Mouse (Mus musculus) frontal cortex, adult (tissue): Measurements from ENCODE around the gene Lsm3.
"Not testable (repeated sequence)": the region's sequence is repeated elsewhere in the genome, so short reads cannot be mapped to it uniquely, and the experiment has no call there.

Experiments used
- ATAC-seq: cut with Nextera tagmentation; 2 replicates; pipeline ENCODE4 v1.9.2; 2017; ENCODE audit warnings: mild to moderate bottlenecking, moderate library complexity, mixed read lengths; ENCODE audit not compliant: low TSS enrichment

Gene Lsm3

DNA sequence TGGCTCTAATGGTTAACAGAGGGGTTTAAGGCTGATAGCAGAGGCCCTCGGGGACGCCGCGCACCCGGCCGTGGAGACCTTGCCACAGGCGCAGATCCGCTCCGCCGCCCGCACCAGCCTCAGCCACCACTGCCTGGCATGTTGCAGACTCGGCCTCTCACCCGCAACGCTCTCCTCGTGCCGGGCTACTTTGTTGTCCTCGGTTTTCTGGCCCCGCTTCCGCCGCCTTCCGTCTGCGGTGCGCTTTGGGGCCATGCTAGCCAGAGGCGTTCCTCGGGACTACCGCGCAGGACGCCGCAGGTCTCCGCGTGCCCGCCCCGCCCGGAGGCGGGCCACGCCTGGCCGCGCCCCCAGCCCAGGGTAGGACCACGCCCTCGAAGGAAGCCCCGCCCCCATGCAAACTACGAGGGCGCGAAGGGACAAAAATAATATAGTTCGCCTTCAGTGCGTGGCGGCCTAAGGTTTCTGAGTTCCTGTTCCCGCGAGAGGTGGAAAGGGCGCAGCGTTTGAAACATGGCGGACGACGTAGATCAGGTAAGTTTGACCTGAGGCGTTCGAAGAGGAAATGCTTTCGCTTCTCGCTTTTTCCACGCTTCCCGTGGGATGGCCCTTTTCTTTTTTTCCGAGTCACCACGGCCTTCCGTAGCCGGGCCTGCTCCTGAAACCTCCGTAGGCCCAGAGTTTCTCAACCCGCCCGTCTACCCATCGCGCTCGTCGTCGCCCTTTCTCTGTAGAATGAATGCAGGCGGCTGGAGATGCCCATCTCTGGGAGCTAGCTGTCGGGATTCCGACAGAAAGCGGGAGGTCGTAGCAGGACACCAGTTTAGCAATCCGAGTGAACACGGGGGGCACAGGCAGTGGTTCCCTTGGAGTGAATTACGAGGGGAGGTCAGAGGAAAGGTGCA is at the start of gene Lsm3, which contains the start of gene Xpc:
Gene Lsm3 (plus strand): TSS at position 384 of the 905 bp plus-strand sequence.
Gene Xpc (minus strand): TSS at position 344 of the 905 bp plus-strand sequence.
- ATAC-seq = peak; percentile 86

DNA sequence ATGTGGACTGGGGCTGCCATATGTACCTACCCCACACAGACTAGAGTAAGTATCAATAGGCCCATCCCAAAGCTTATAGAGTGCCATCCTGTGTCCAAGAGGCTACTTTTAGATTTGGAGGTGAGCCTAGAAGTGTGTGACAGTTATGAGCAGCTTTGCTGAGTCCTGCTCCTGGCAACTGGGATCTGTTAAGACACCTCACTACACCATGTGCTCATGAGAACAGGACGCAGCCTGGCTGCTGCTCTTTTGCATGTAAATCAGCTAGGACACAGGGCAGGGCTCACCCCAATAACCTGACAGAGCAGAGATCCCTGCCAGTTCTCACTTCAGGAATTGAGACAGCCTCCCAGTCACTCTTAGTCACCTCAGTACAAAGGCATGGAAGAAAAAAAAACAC is 48.6 kb upstream of the Lsm3 start:
- no peak for ATAC-seq

DNA sequence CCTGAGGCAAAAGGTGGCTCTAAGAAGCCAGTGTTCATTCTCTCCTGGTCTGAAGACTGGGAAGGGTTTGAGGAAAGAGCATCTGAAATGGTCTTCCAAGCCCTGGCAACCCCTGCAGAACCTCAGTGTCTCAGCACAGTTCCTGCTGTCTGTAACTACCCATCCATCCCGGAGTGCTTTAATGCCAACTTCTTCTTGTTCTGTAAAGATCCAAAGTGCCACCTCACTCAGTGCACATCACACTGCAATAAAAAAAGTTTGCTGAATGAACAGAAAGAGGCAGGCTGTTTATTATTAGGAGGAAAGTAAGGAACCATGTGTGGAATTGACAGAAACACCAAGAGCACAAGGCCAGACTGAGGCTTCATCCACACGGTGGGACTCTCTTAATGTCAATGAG is 45.0 kb upstream of the Lsm3 start:
- no peak for ATAC-seq

DNA sequence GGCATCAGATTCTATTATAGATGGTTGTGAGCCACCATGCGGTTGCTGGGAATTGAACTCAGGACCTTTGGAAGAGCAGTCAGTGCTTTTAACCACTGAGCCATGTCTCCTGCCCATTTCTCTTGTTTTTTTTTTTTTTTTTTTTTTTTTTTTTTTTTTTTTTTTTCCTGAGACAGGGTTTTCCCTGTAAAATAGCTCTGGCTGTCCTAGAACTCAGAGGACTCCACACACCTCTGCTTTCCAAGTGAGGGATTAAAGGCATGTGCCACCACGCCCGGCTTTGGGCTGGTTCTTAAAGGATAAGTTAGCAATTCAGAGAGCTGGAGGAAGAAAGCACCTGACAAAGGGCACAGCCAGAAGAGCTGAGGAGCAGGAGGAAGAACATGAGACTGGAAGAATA is 44.3 kb upstream of the Lsm3 start:
- not testable (repeated sequence) for ATAC-seq

DNA sequence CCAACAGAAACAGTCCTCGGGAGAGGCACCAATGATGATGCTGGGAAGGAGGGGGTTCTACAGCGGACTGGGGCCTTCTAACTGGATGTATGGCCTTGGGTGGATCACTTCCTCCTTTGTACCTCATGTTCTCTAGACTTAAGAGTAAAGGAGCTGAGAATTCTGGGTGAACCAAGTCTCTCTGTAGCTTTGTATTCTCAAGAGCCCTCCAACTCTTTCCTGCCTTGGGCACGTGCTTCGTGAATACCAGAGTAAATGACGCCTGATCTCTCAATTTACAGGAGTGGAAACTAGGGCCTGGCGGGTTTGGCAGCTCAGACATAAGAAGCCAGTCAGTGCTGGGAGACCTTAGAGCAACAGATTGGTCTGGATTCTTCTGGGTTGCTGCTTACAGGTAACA is 43.4 kb upstream of the Lsm3 start:
- no peak for ATAC-seq

DNA sequence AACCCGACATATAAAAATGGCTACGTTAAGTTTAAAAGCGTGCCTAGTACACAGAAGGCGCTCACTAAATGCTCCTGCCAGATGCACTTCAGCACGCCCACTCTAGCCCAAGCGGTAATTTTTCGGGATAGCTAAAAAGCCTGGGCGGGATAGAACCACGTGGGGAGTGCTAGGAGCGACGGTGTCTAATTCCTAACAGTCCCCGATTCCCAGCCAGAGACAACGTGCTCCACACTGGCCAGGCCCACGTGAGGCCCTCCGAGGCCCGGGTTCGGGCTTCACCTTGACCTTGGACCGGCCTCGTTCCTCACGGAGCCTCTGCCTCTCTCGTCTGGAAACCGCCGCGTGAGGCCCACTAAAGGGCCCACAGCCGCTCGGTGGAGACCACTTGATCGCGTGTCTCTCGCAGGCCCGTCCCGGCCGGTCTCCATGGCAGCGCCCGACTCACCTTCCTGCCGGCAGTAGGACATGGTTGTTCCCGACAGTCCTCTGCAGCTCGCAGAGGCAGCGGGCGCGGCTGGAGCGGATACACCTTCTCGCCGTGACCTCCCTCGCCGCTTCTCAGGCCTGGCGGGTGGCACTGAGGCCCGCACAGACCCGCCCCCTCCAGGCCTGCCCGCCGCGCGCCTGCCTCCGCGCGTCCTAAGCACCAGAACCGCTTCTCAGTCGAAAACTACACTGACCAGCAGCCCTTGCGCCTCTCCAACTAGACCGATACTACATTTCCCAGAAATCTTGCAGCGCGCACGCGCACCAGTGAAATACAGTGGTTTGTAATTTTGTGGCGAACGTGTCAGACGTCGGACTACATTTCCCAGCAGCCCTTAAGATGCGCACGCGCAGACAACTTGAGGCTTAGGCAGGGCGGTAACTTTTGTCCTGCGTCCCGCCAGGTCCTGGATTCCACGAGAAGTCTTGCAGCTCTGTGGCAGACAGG is 42.6 kb upstream of the Lsm3 start, which contains the start of the genes Chchd4 and Tmem43:
Gene Chchd4 (minus strand): TSS at position 679 of the 937 bp plus-strand sequence.
Gene Tmem43 (plus strand): TSS at position 836 of the 937 bp plus-strand sequence.
- peak; percentile 91 for ATAC-seq

DNA sequence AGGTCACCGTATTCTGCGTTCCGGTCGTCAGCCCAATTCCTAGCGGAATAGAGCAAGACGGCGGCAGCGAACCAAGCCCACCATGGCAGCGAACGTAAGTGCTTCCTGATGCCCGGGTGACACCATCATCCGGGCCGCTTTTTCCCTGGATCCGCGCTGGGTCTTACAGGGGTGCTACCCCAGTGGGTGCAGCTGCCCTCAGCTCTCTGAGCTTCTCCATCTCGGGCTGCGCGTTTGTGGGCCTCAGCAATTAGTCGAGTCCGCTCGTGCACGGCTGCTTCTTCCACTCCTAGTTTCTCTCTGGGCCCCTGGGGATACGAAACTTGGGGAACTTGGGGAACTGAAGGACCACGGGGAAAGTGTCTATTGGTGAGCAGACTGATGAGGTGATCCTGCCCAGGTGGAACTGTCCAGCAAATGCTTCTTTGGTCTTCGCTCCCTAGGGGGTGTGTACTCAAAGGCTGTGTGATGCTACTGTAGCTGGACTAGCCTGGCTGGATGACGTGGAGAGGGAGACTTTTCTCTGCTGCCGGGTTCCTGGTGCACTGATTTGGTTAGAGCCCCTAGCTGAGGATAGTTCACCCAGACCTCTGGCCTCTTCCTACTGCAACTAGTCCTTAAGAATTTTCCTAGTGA is 41.8 kb upstream of the Lsm3 start:
- ATAC-seq = peak; percentile 29

DNA sequence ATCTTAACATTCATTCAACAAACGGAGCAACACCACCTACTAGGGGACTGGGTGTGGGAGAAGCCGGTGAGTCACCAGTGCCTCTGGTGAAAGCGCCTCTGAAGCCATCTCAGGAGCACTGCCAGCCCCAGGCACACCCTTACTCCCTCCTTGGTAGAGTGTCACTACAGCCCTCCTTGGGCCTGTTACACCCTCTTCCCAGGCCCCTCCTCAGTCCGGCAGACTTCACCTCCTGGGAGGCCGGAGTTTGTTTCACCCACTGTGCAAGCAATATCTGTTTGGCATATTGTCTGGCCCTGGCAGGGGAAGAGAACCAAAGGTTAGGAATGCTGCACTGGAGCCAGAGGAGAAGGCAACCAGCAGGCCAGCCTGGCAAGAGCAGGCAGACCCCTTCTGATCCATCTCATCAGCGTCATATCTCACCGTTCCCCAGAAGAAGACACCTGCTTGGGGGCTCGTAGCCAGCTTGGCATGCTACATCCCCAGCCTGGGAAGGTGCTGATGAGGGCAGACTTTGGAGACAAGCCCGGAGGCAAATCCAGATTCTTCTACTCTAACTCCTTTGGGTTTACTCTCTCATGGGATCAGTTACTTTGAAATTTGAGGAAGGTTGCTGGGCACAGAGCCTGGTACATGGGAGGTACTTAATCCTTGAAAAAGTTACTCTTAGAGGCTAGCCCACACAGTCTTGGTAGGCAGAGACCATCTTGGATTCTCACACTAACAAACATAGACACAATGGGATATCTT is 41.1 kb upstream of the Lsm3 start:
- peak; percentile 28 for ATAC-seq

DNA sequence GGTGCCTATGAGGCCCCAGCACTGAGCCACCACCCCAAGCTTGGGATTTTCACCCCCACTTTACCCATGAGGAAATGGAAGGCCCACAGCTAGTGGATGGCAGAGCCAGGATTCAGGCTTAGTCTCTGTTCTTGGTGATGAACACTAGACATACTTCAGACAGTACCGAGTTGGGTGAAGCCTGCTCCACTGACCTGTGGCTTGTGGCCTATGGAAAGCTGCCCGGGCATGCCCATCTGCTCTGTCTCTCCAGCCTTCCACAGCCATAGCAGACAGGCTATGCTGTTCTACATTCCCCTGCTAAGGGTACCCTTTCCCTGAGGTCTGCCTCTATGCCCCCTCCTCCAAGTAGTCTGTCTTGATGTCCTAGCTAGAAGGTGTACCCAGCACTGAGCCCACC is 39.2 kb upstream of the Lsm3 start:
- ATAC-seq = no peak

DNA sequence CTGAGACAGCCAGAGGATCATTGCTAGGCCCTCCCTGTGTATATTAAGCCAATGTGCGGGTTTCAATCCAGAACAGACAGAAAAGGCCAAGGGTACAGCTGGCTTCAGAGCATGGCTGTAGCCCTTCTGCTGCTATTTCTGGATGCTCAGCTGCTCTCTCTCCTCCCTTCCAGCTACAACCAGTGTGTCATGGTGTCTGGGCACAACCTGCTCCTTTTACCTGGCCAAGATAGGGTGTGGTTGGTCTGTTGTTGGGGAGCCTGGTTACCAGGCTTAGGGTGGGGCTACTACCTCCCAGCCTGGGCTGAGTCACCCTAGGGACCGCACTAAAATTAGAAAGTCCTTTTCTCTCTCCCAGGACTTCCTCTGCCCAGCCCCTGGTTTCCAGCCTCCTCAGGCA is 32.4 kb upstream of the Lsm3 start:
- no peak for ATAC-seq

DNA sequence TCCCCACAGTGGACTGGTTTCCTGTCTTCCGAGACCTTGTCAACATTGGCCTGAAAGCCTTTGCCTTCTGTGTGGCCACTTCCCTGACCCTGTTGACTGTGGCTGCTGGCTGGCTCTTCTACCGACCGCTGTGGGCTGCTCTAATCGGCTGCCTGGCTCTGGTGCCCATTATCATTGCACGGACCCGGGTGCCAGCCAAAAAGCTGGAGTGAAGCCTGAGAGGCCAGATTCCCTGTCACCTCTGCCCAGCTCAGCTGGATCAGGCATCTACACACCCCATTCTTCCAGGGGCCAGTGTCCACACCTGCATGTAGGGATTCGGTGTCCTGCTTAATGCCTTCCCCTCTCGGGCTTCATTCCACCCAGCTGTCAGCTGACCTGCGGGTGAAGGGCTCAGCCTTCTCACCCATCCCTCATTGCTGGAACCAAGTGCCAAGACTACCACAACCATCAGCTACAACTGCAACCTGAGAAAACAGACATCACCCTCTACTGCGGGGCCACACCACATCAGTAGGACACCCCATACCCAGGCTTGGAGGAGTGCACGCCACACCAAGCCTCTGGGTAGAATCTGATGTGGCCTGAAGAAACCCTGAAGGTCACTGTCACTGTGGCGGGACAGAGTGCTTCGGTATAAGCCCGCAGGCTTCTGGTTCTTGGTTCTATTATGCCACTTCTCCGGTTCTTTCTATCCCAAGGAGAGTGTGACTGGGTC is 28.8 kb upstream of the Lsm3 start:
- no peak for ATAC-seq

DNA sequence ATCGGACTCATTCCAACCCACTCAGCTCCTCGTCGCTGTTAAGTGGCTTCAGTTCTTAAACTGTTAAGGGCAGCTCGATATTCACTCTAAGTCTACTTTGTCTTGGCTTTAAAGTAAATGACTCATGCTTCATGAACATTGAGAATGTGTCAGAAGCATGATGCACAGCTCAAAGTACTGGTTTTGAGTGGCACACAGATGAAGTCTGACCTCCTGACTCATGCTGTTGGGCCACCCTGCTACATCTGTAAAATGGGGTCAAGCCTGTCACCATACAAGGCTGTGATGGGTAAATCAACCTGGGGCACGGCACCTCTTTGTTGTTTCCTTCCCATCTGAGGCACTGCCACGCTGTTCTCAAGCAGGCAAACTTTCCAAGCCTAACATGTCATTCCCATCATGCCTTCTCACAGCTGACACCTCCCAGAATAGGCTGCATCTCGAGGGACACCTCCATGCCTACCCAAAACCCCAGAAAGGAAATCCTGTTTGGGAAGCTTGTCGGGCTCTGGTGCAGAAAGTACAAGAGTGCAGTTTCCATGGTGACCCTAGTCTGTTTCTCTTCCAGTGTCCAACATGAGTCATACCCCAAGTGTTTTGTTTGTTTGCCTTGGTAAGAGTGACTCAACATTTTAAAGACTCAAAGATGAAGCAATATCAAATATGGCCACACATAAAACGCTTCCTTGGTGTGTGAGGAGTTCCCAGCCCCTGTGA is 27.1 kb upstream of the Lsm3 start:
- ATAC-seq = peak; percentile 56

DNA sequence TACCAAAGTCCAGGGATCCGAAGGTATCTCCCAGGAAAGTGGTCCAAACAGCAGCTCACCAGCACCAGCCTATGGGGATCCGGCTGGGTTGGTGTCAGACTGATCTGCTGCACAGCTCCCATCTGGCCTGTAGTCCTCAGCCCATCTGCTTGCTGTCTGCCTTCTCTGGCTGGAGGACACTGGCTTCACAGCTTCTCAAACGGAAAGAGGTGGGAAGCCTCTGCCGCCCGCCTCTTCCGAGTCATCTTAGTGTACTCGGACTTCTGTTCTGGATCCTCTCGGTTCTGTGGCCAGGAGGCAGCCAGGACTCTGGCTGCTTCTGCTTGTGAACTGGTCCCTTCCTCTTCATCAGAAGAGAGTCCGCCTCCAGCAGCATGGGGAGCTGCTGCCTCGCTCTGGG is 25.9 kb upstream of the Lsm3 start:
- peak; percentile 72 for ATAC-seq

DNA sequence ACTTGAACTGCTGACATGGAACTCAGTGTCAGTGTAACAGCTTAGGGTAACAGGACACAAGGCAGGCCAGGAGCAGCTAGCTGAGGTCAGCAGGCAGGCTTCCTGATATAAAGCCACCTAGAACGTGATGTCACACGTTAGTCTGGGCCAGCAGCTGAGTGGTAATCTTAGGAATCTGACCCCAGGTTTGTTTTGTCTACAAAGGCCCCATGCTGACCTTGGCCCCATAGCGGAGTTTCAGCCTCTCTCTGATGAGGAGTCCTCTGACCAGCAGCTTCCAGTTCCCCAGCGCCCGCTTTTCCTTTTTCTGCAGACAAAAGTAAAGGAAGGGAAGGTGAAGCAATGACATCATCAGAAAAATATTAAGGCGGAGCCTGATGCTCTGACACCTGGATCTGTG is 24.7 kb upstream of the Lsm3 start:
- ATAC-seq = no peak

DNA sequence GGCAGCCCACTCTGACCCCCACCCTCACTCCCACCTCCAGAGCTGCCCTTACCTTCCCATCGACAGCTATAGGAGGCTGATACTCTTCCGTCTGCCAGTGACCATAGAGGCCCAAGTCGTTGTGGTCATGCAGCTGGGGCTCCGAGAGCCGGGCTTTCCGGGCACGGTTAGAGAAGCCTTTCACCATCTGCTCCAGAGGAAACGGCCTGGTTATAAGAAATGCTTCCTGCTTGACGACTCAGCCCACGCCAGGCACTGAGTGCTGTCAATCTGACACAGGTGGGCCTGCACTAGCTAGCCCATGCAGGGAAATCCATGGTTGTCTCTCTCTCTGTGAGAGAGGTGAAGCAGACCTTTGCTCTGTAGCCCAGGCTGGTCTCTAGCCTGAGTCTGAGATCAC is 22.7 kb upstream of the Lsm3 start:
- no peak for ATAC-seq

DNA sequence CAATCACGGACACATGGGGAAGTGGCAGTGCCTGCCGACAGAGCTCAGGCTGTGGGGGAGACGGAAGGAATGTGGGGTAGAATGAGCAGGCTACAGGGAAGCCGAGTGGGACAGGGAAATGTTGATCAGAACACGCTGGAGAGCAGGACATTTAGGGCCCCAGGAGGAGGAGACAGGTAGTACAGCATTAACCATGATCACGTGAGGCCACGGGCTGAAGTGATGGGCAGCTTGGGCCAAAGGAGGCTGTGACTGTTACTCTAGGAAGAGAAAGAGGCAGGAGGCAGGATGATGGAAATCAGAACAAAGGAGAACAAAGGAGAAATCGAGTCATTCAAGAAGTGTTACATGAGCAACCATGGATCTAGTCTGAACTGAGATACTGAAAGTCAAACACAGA is 21.2 kb upstream of the Lsm3 start:
- ATAC-seq = no peak

DNA sequence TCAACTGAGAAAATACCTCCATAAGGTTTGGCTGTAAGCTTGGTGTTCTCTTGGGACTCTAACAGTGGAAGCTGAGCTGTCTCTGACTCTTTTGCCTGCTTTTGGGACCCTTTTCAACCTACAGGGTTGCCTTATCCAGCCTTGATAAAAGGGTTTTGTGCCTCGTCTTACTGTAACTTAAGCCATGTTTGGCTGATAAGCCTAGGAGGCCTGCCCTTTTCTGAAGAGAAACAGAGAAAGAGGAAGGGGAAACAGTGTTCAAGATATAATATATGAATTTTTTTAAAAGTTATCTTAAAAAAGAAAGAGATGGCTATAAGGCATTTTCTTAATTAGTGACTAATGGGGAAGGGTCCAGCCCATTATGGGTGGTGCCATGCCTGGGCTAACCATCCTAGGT is 12.4 kb upstream of the Lsm3 start:
- ATAC-seq = no peak

DNA sequence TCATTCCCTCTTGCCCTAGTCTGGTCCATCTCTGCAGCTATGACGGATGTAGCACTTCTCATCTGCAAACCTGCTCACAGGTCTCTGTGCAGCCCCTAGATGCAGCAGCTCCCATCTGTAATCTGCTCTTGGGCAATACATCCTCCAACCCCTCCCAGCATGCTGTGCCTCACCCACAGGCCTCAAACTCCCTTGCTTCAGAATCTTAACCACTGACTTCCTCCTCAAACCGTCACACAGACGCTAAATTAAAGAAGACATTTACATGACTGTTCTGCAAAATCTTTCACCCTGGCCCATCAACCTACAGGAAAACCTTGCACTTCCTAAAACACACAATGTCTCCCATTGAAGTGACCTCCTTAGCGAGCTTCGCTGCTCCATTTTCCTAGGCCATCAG is 9.7 kb upstream of the Lsm3 start:
- ATAC-seq = no peak

DNA sequence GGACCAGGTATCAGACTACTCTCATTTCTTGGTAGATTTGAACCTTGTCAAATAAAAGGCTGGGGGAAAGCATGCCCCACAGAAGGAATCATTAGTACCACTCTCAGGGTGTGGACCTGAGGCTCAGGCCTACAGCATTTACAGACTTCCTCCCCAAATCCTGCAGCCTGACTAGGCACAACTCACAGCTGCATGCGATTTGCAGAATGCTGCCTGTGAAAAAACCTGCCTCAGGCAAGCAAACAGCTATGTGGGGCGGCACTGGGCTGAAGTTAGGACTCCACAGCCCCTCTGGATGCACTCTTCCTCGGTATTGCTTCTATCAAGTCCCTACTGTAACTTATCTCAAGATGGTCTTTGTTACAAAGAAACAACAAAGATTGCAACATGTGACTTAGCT is 7.7 kb upstream of the Lsm3 start:
- no peak for ATAC-seq

DNA sequence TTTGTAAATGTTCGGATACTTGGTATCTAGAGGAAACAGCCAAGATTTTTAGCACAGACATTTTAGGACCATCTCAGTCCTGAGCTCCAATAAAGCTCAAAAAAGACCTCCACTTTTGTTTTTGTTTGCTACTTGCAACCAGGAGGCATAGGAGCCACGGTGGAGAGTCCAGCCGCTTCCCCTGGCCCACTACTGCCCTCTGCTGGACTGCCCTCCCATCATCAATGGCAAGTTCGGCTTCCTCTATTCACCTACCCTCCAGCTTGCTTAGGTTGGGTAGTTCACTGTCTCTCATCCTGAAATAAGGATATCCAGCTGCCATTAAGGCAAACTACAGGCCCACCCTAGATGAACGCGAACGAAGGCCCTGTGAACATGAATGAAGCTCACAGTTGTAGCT is 6.4 kb upstream of the Lsm3 start:
- ATAC-seq = peak; percentile 81
